Mouse (Mus musculus) B cell, adult (primary cell): ENCODE data around the gene Tex2. TPM values are rescaled to one million over a fixed set of nuclear protein-coding genes. Genes with fewer than 3 reads are reported as not detected.

ENCODE experiments used
- total RNA-seq: library from RNA; stranded (reverse); gene quantifications from 4 replicates; pipeline ENCODE4 v1.2.4, GENCODE M21; 2023; ENCODE audit not compliant: inconsistent age

Gene Tex2
- 12.8 to 15.2 TPM (median 14.2 TPM) in 4 replicates for total RNA-seq

DNA sequence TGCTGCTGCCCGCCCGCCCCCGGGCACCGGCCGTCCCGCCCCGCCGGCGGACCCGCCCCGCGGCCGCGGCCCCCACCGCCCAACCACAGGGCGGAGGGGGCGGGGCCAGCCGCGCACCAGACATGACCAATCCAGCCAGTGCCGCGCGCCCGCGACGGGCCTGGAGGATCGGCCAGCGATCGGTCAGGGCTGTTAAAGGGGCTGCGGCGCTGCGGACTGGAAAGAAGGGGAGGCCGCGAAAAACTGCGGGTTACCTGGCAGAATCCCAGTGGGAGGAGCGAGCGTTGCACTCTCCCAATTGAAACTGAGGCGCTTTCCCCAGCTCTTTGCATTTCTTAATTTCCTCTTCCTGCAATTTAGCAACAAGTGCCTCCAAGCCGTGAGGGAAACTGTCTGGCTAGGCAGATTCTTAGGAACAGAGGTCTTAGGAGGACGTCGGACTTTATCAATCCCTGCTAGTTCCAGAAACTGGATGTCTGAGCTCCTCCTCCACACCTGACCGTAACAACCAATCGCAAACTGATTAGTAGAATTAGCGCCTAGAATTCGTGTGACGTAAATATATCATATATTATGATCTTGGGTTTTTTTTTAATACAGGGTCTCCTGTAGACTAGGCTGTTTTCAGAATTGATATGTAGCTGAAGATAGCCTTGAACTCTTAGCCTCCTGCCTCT lies at the start of gene Tex2:
Gene Tex2 (minus strand): TSS at position 463 of the 677 bp plus-strand sequence.

DNA sequence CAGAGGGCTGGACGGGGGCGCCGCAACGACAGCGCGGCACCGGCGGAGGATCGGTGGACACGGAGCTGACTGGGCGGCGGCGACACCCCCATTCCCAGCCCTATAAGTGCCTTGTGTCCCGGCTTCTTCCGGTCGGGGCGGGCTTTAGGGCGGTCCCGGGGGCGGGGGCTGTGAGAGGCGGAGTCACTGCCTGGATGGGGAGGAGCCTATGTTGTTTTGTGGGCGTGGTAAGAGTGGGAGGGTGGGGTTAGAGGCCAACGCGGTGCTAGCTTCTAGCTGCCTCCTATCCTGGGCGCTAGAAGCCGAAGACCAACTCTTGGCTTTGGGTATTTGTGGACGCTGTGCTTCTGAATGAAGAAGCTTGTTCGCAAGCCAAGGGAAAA lies 125.5 kb downstream of the Tex2 start, which contains the start of gene Ern1:
Gene Ern1 (minus strand): TSS at position 120 of the 383 bp plus-strand sequence.

Other genes starting within 250 kb of the Tex2 start
- not detected in 4 replicates for gene Prr29, start 248.0 kb downstream of the Tex2 start, total RNA-seq
- 79.2 to 90.0 TPM (median 84.4 TPM) in 4 replicates for gene Icam2, start 225.3 kb downstream of the Tex2 start, total RNA-seq
- 9.8 to 12.4 TPM (median 10.6 TPM) in 4 replicates for gene Ern1, start 125.6 kb downstream of the Tex2 start, total RNA-seq
- 248 to 257 TPM (median 252 TPM) in 4 replicates for gene Pecam1, start 137.2 kb upstream of the Tex2 start, total RNA-seq
- gene Milr1, start 137.8 kb upstream of the Tex2 start, total RNA-seq: 12.6 to 19.4 TPM (median 16.0 TPM) in 4 replicates
- 45.7 to 64.9 TPM (median 59.4 TPM) in 4 replicates for gene Polg2, start 166.1 kb upstream of the Tex2 start, total RNA-seq
- gene Ddx5, start 175.8 kb upstream of the Tex2 start, total RNA-seq: 3,426 to 3,675 TPM (median 3,477 TPM) in 4 replicates
- gene Cep95, start 175.8 kb upstream of the Tex2 start, total RNA-seq: 22.1 to 26.8 TPM (median 25.0 TPM) in 4 replicates